Mouse (Mus musculus) inflammation-experienced regulatory T-cells, adult 6 months (primary cell): ENCODE results near the gene Tmem131l. TPM values are rescaled to one million over a fixed set of nuclear protein-coding genes. Genes with fewer than 3 reads are reported as not detected.

Experiments used
- ATAC-seq: one replicate; pipeline ENCODE4 v1.8.0; 2017
- polyA plus RNA-seq, 3 experiments: library from polyadenylated mRNA; unstranded; fragments of 100-300 nt; shearing (Covaris generic); gene quantifications; one replicate each; pipeline ENCODE4 v1.2.1; 2017

Tmem131l gene
- polyA plus RNA-seq: 10 to 100 TPM; 34.7 to 39.7 (median 36.1) TPM

- peak; percentile 35 for ATAC-seq
These were observed at the start of gene Tmem131l for GRCm38 (mm10) chr3:84039646-84040475. Gene Tmem131l (minus strand): TSS chr3:84040175.

- ATAC-seq: no peak
These were observed 46.9 kb upstream of the Tmem131l start for GRCm38 (mm10) chr3:84086921-84087320.

GRCm38 (mm10) chr3:84086337-84086736 is 46.4 kb upstream of the Tmem131l start:
- ATAC-seq: no peak

GRCm38 (mm10) chr3:84085429-84085828 is 45.5 kb upstream of the Tmem131l start:
- ATAC-seq: no peak

DNA sequence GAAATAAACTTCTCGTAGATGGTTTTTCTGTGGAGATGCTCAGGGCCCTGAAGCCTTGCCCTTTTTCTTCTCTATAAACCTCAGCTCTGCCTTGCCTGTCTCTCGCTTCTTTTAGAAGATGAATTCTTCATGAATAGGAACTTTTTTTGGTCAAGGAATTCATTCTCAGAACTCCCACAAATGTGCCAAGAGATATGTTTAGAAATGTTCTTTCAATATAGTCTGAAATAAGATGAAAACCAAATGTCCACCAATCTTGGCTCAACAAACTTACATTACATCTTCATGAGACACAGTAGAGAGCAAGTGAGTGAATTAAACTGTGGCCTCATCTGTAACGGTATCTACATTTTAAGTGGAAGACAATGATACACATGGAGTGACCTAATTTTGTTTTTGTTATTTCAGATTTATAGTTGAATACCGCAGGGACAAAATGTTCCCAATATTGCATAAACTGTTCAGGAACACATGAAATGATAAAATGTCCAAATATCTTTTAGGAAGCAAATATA is 41.3 kb upstream of the Tmem131l start:
- ATAC-seq: no peak

DNA sequence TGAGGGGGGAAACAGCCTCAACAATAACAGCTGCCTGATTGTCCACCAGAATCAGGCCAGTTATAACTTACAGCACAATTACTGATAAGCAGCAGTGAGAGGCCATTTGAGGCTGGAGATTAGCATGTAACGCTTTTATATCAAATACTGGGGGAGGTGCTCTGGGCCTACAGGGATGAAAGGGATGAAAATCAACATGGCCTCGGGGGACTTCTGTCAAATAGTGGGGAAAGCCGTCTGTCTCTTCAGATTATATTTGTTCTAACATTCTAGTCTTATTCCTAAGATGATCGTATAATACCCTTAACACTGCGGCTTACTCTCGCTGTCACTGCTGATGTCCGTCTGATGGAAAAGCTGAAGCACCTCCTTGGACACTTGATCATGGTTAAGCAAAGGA is 40.1 kb upstream of the Tmem131l start:
- no peak for ATAC-seq

GRCm38 (mm10) chr3:84077505-84077904 is 37.5 kb upstream of the Tmem131l start:
- ATAC-seq: no peak

DNA sequence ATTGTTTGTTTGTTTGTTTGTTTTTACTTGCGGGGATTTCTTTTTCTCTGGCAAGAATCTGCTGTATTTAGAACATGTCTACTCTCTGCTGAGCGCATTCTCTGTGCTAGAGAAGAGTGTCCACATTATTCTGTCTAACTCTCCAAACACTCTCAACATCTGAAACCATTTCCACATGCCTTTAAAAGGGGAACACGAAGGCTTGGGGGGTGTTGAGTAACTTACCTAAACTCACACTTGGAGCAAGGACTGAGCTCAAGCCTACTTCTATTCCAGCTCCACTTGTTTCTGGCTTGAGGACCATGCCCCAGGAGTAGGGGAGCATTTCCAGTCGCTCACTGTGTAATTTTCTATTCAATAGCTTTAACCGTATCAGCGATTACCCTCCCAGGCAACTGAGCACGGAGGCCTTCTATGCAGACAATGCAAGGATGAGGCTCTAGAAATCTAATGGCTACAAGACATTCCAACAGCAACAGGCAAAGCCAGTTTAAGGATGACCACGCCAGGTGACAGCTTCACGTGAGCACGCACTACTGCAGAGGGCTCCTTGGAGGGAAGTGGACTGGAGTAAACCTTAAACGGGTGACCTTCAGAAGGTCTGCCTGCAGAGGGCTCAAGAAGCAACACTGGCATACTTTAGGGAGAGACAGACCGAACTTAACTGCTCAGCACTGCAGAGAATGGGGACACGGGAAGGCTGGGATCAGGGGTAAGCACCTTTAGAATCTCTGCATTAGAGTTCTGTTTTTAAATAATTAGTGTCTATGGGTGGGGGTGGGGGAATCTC is 36.8 kb upstream of the Tmem131l start:
- no peak for ATAC-seq

GRCm38 (mm10) chr3:84075516-84075915 is 35.5 kb upstream of the Tmem131l start:
- ATAC-seq: peak; percentile 88

DNA sequence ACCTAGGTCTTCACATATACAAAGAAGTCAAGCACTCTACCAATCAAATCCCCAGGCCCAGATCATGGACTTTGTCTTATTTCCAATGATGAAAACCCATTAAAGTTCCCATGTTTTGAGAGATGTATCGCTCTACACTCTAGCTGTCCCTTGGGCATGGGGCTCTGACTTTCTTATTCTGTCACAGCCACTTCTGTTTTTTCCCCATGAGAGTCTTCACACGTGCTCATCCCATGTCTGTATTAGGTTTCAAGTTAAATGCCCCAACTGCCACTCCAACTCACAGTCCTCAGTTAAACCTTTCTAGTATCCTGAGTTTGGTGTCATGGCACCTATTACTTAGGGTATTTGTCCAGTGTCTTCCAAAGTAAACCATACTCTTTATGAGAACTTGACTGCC is 34.8 kb upstream of the Tmem131l start:
- no peak for ATAC-seq

DNA sequence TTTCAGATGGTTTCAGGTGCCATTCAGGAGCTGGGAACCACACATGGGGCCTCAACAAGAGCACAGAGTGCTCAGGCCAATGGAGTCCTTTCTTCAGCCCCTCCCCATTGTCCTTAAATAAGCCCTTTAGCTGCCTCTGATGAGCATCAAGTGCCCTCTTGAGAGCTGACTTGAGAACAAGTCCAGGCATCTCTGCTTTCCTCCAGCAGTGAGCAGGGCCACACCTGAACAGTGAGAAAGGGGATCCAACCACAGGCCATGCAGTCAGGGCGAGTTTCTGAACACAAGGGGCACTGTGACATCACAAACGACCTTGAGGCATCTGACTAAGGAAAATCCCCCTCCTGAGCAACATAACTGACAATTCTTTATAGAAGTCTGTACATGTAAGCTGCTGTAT is 31.7 kb upstream of the Tmem131l start:
- ATAC-seq: no peak

DNA sequence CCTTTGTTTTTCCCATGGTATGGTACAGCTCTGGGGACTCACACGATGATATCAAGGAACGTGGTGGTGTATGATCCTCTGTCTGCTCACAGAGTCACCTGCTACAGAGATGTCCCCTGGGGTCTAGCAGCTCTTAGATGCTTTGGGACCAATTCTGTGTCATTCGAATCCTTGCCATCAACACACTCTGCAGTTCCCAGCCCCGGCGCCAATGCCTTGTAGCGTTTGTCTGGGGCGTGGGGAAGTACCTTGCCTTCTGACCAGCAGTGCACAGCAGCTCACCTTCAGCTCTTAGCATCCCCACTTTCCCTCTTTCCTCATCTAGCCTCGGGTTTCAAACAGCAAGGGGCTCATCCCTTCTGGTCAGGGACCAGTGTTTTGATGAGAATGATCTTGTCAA is 30.8 kb upstream of the Tmem131l start:
- ATAC-seq: no peak

GRCm38 (mm10) chr3:84068831-84069709 is 29.1 kb upstream of the Tmem131l start:
- peak; percentile 55 for ATAC-seq

GRCm38 (mm10) chr3:84065825-84066224 is 25.9 kb upstream of the Tmem131l start:
- ATAC-seq: peak; percentile 71

DNA sequence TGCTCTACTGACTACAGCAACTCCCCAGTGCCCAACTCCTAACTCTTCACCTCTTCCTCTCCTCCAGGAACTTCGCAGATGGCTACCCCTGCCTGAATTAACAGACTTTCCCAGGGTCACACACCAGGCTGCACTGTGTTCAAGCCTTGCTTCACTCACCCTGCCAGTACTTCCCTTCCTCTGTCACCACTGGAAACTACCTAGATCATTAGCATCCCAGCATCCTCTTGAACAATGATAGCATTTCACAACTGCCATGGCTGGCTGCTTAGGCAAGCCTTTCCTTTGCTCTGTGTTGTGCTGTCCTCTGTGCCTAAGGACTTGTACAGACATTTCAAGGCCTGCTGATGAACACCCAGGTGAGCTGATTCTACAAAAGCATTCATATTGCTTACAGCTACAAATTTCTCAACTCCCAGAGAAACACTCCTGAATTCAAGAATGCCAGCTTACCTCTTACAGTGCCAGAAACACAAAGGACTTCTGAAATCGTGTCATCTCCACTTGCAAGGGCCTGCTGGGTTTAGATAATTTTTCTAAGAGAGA is 23.5 kb upstream of the Tmem131l start:
- no peak for ATAC-seq

DNA sequence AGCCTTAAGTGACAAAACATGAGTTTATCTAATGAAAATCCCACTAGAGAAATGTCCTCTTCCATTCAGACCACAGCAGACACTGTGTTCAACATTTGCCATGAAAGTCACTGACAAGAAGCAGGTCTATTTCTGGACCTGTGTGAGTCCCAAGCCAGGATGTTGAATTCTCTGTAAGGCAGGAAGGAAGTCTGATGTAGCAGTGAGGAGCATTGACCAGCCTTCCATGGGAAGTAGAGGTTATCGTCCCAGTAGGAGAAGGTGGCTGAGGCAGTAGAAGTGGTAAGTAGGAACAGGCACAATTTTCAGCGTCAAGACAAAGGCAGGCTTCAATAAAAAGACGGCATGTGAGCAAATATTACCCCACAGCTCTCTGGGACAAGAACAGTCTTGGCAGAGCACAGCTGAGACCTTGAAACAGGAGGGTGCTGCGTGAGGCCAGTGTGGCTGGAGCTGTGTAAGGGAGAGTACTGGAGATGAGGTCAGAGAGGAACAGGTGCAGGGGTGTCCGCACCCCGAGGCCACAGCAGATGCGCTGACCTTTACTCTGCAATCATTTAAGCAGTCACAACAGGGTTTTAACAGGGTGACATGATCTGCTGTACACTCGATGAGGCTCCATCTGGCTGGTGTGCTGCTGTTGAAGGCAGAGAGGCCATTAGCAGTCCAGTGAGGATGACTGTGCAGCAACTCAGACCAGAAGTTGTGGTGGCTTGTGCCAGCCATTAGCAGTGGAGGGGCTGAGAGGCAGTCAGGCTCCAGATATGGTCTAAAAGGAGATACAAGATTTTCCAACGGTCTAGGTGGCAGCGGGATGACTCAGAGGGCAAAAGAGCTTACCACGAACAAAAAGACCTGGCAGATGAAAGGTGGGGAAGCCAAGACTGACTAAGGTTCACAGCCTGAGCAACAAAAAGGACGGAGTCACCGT is 21.8 kb upstream of the Tmem131l start:
- no peak for ATAC-seq

DNA sequence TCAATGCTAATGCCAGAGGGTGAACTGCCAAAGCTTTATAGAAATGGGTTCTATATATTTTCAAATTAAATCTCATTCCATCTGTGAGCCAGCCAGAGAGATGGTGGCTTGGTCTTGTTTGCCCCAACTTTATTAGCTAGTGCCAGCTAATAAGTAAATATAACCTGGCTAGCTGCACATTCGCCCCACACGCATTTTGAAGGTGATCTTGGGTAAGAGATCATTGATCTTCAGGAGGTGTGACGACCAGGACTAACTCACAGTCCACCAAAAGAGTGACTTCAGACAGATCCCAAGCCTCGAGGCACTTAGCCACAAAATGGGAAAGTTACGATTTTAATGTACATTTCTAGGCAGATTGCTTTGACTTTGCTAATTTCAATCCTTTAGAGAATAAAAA is 21.0 kb upstream of the Tmem131l start:
- no peak for ATAC-seq

- ATAC-seq: no peak
These were observed 20.2 kb upstream of the Tmem131l start for GRCm38 (mm10) chr3:84060128-84060527.

DNA sequence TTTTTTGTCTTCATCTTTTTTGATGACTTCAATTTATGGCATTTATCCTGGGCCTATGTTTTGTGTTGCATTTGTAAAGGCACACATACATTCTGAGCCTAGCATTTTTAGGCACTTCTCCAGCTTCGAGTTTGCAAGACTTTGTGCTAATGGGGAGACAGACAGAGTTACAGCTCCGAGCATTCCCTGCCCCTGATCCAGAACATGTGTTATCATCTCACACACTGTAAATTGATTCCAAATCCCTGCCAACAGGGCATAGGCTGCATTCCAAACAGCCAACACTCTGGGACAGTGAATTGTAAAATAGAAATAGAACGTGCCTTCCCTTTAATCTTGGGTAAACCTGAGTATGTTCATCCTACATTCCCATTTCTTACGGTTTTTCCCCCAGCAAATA is 19.7 kb upstream of the Tmem131l start:
- ATAC-seq: no peak

- ATAC-seq: no peak
These were observed 19.3 kb upstream of the Tmem131l start for GRCm38 (mm10) chr3:84059261-84059660.

GRCm38 (mm10) chr3:84048729-84049175 is 8.8 kb upstream of the Tmem131l start:
- no peak for ATAC-seq
